Mouse (Mus musculus) limb, embryonic 10.5 days (tissue): ENCODE measurements around the gene Gucd1. TPM values are rescaled to one million over a fixed set of nuclear protein-coding genes. Genes with fewer than 3 reads are reported as not detected.
"Not testable (repeated sequence)": the region's sequence is repeated elsewhere in the genome, so short reads cannot be mapped to it uniquely, and the experiment has no call there.

ENCODE experiments used
- DNase-seq: peaks from one replicate; pipeline ENCODE4 v3.0.0-alpha.2; 2017; ENCODE audit warnings: low spot score
- H3K27ac ChIP-seq: fragments of 300-500 bp; sonication (generic); 2 replicates; pipeline ENCODE4 v1.5.1; 2016; ENCODE audit warnings: mild to moderate bottlenecking
- H3K27me3 ChIP-seq: fragments of 300-500 bp; sonication (generic); 2 replicates; pipeline ENCODE4 v1.6.1; 2016; ENCODE audit warnings: low read depth, mild to moderate bottlenecking; ENCODE audit not compliant: poor library complexity, severe bottlenecking
- H3K36me3 ChIP-seq: fragments of 300-500 bp; sonication (generic); 2 replicates; pipeline ENCODE4 v1.6.1; 2016; ENCODE audit warnings: mild to moderate bottlenecking, moderate library complexity
- H3K4me1 ChIP-seq: fragments of 300-500 bp; sonication (generic); 2 replicates; pipeline ENCODE4 v1.6.1; 2016
- H3K4me3 ChIP-seq: fragments of 300-500 bp; sonication (generic); 2 replicates; pipeline ENCODE4 v1.5.1; 2016; ENCODE audit warnings: mild to moderate bottlenecking, moderate library complexity
- H3K9me3 ChIP-seq: fragments of 300-500 bp; sonication (generic); replicated peaks from 2 replicates; pipeline ENCODE4 v1.6.1; 2016; ENCODE audit warnings: mild to moderate bottlenecking
- WGBS: fragments of 180-500 bp; shearing (Covaris S2); methylation state at CpG from one replicate; pipeline ENCODE4 v1.1.7; 2016; 5-methylcytosine and 5-hydroxymethylcytosine counted together
- polyA plus RNA-seq: library from polyadenylated mRNA; unstranded; fragments of >200 nt; fragmentation: Nextera tagmentation; extraction: Ambion mirVana; gene quantifications from 2 replicates; pipeline ENCODE4 v1.2.1, GENCODE M21; 2016

Gucd1 gene
- polyA plus RNA-seq, 1 experiment from 2014 or later, result 32.3 TPM

GRCm38 (mm10) chr10:75429004-75429380, 88.8 kb downstream of the Gucd1 start:
- H3K36me3 ChIP-seq, result no peaks in the 10 kb centered on the region

GRCm38 (mm10) chr10:75428049-75429003, 89.4 kb downstream of the Gucd1 start:
- Histone ChIP-seq H3K9me3 (no peaks in the 10 kb centered on the region), H3K36me3 (no peaks in the 10 kb centered on the region), H3K27ac (no peak overlapping the region), H3K4me1 (no peaks in the 10 kb centered on the region), H3K27me3 (no peaks in the 10 kb centered on the region), H3K4me3 (no peak overlapping the region)
- DNase-seq, result no peak
- WGBS, result 90% methylated on average over 13 of the region's 13 CpGs

More at GRCm38 (mm10) chr10:75429004-75429380, 88.8 kb downstream of the Gucd1 start:
- H3K4me3 ChIP-seq, result no peak overlapping the region
- H3K9me3 ChIP-seq, result no peaks in the 10 kb centered on the region
- WGBS, result 88% methylated on average over 6 of the region's 6 CpGs
- no peak overlapping the region for H3K27ac ChIP-seq
- no peak for DNase-seq
- H3K27me3 ChIP-seq, result no peaks in the 10 kb centered on the region
- no peaks in the 10 kb centered on the region for H3K4me1 ChIP-seq

DNA sequence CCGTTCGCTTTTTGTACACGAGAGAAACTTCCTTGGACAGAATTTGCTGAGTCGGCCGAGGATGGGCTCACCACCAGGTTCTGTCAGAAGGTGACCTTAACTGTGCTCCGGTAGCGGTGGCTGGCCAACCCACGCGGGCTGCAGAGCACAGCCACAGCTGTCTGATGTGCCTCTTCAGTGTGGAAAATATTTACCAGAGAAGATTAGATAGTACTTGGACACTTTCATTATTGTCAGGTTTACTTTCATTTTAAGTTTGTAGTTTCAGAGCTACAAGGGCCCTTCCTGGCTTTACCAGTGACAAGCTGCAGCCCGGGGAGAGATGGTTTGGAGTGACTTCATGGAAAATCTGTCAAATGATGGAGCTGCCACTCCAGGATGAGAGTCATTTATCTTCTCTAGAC, 93.3 kb downstream of the Gucd1 start:
- Histone ChIP-seq H3K27ac (no peak overlapping the region), H3K36me3 (no peaks in the 10 kb centered on the region), H3K27me3 (no peaks in the 10 kb centered on the region), H3K4me1 (no peaks in the 10 kb centered on the region), H3K9me3 (no peaks in the 10 kb centered on the region), H3K4me3 (no peak overlapping the region)
- 94% methylated on average over 10 of the region's 10 CpGs for WGBS
- no peak for DNase-seq

GRCm38 (mm10) chr10:75418747-75419146, 99.0 kb downstream of the Gucd1 start:
- Histone ChIP-seq H3K9me3 (no peaks in the 10 kb centered on the region), H3K27ac (no peak overlapping the region), H3K27me3 (no peaks in the 10 kb centered on the region), H3K4me3 (no peak overlapping the region), H3K36me3 (no peaks in the 10 kb centered on the region), H3K4me1 (no peaks in the 10 kb centered on the region)
- no peak for DNase-seq
- 72% methylated on average over 4 of the region's 4 CpGs for WGBS

DNA sequence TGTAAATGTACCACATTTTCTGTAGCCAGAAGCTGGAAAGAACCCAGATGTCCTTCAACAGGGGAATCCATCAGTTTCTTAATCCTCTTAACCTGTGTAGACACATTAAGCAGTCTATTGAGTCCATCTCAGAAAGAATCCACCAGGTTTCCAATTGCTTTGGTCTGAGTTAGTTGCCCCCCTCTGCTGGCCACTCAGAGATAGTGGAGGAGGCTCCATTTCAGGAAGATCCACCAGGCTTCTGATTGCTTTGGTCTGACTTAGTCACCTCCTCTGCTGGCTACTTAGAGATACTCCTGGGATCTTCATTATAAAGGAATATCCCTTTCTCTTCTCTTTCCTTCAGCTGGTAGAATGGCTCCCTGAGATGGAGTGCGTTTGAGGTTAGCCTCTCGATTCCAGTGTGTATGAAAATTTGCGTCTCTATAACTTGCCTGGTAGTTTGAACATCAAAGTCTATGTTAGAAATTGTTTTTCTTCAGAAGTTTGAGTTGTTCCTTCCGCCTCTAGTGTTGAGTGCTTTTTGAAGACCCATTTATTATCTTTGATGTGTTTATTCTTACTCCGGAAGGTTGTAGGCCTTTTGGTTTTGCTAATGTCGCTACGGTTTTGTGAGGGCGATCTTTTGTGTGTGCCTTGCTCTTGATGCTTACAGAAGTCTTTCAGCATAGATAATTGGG, 100.3 kb downstream of the Gucd1 start:
- no peak overlapping the region for H3K4me3 ChIP-seq
- no peaks in the 10 kb centered on the region for H3K9me3 ChIP-seq
- no peak overlapping the region for H3K27ac ChIP-seq
- H3K36me3 ChIP-seq, result no peaks in the 10 kb centered on the region
- 91% methylated on average over 8 of the region's 8 CpGs for WGBS
- DNase-seq, result no peak
- no peaks in the 10 kb centered on the region for H3K4me1 ChIP-seq
- H3K27me3 ChIP-seq, result no peaks in the 10 kb centered on the region

- Histone ChIP-seq H3K9me3 (no peaks in the 10 kb centered on the region), H3K4me3 (no peak overlapping the region), H3K4me1 (no peaks in the 10 kb centered on the region), H3K27me3 (no peaks in the 10 kb centered on the region), H3K27ac (no peak overlapping the region), H3K36me3 (no peaks in the 10 kb centered on the region)
- 90% methylated on average over 7 of the region's 7 CpGs for WGBS
- DNase-seq, result no peak
Observed at GRCm38 (mm10) chr10:75414925-75415324, 102.8 kb downstream of the Gucd1 start.

GRCm38 (mm10) chr10:75412114-75413103, 105.4 kb downstream of the Gucd1 start:
- 85% methylated on average over 27 of the region's 27 CpGs for WGBS
- Histone ChIP-seq H3K4me1 (no peaks in the 10 kb centered on the region), H3K27ac (no peak overlapping the region), H3K4me3 (no peak overlapping the region), H3K27me3 (no peaks in the 10 kb centered on the region), H3K9me3 (no peaks in the 10 kb centered on the region), H3K36me3 (no peaks in the 10 kb centered on the region)
- DNase-seq, result no peak

DNA sequence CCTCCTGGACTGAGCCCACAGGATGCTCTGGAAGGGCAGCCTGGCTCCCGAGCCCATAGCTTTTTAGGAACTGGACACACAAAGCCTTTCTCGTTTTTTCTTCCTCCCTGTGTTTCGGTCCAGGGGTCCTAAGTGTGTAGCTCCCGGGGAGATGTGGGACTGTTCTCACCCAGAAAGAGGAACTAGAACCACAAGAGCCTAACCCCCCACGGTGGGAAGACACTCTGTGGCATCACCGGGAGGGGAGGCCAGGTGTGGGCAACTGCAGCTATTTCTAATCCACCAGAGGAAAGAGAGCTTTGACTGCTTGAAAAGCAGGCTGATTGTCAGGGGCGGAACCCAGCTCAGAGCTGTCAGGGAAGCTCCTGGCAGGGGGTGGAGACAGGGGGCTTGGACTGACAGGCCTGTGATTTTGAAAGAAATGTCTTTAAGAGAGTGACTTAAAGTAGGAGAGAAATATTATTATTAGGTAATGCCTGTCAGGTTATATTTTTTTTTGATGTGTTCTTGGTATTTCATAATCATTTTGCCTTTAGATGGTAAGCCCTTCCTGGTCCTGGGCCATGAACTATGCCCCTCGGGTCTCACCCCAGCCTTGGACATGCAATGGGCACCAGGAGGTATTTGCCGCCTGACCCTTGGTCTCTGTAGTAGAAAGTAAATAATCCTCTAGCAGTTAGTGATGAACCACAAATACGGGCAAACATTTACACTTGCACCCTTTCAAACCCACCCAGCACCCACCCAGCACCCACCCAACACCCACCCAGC, 106.2 kb downstream of the Gucd1 start:
- 44% methylated on average over 10 of the region's 10 CpGs for WGBS
- not testable (repeated sequence) for H3K9me3 ChIP-seq, H3K27me3 ChIP-seq, H3K4me3 ChIP-seq, H3K27ac ChIP-seq, DNase-seq, H3K36me3 ChIP-seq, H3K4me1 ChIP-seq

DNA sequence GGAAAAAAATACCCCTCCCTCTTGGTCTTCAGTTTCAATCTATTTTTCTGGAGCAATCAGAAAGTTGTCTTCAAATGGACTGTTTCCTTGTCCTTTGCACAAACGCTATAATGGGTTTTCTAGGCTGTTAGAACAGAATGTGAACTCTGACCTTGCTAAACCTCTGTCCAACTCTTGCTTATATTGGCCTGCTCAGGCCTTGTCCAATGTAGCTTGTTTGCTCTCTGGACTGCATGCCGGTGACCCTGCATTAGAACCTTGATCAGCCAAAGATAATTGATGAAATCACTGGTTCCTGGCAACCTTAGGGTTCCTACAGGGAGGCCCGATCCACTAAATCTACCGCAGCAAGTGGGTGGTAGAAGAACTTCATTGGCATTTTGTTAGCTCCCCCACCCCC, 110.0 kb downstream of the Gucd1 start:
- no peak overlapping the region for H3K4me3 ChIP-seq
- DNase-seq, result no peak
- H3K4me1 ChIP-seq, result no peaks in the 10 kb centered on the region
- 84% methylated on average over 4 of the region's 4 CpGs for WGBS
- no peaks in the 10 kb centered on the region for H3K27me3 ChIP-seq
- H3K9me3 ChIP-seq, result no peaks in the 10 kb centered on the region
- H3K36me3 ChIP-seq, result no peaks in the 10 kb centered on the region
- H3K27ac ChIP-seq, result no peak overlapping the region

DNA sequence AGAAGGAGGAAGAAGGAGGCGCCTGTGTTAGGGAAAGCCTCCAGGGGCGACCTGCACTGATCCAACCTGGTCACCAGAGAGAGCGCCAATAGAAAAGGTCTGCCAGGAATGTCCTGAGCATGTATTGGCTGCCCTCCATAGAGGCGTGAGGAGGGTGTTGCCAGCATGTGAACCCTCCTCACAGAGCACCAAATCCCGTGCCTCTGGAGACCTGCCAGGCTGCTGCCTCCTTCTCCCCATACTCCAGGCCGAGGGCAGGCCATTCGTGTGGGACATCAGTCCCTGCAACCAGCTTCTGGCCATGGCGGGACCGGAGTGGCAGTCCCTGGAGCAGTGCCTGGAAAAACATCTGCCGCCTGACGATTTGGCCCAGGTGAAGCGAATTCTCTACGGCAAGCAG, 111.0 kb downstream of the Gucd1 start:
- Histone ChIP-seq H3K27ac (no peak overlapping the region), H3K27me3 (no peaks in the 10 kb centered on the region), H3K36me3 (no peaks in the 10 kb centered on the region), H3K4me3 (no peak overlapping the region), H3K9me3 (no peaks in the 10 kb centered on the region), H3K4me1 (no peaks in the 10 kb centered on the region)
- WGBS, result 47% methylated on average over 13 of the region's 13 CpGs
- DNase-seq, result no peak

DNA sequence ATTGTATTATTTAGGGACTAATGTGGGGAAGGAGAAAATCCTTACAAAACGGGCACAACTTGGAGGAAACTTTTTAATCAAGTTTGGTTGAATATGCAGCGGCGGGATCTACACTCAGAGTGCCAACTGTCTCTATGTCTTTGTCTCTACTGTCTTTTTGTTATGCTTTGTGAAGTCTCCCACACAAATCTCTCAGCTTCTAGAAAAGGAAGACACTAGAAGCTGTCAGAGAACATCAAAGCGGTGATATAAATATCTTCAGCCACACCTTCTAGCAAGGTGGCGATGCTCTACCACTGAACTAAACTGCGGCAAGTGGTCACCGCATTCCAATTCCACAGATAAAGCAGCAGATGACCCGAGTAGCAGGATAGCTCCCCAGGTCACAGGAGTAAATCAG, 111.9 kb downstream of the Gucd1 start:
- Histone ChIP-seq H3K9me3 (no peaks in the 10 kb centered on the region), H3K4me3 (no peak overlapping the region), H3K4me1 (no peaks in the 10 kb centered on the region), H3K36me3 (no peaks in the 10 kb centered on the region), H3K27ac (no peak overlapping the region), H3K27me3 (no peaks in the 10 kb centered on the region)
- no peak for DNase-seq
- WGBS, result 90% methylated on average over 8 of the region's 8 CpGs

- 79% methylated on average over 4 of the region's 4 CpGs for WGBS
- DNase-seq, result no peak
Observed at GRCm38 (mm10) chr10:75400958-75401357, 116.8 kb downstream of the Gucd1 start, which contains the start of gene Upb1. TSS of gene Upb1 (plus strand) at chr10:75401115.

More at GRCm38 (mm10) chr10:75400958-75401357, 116.8 kb downstream of the Gucd1 start, which contains the start of gene Upb1:
- no peaks in the 10 kb centered on the region for H3K27me3 ChIP-seq
- peaks cover 10% of the 10 kb centered on the region; the same call in 1 of the 2 replicates for H3K4me1 ChIP-seq
- no peaks in the 10 kb centered on the region for H3K9me3 ChIP-seq
- no peak within 1 kb of the TSS for H3K27ac ChIP-seq
- H3K4me3 ChIP-seq, result no peak within 1 kb of the TSS
- no peaks in the 10 kb centered on the region for H3K36me3 ChIP-seq
